Mouse (Mus musculus): ENCODE data around the gene Nipal3. TPM values are rescaled to one million over a fixed set of nuclear protein-coding genes. Genes with fewer than 3 reads are reported as not detected.

Gene Nipal3
- polyA plus RNA-seq, 1 experiment from 2014 or later, result 3.6 TPM

- peaks cover 32% of the 10 kb centered on the region for H3K4me1 ChIP-seq
- peaks cover 9% of the 10 kb centered on the region for H3K9me3 ChIP-seq (replicated peaks)
- no peaks in the 10 kb centered on the region for H3K36me3 ChIP-seq
- H3K27ac ChIP-seq, result no peak overlapping the region
- H3K4me2 ChIP-seq, result no peak overlapping the region
- no peak for ATAC-seq
- no peak overlapping the region for H3K9ac ChIP-seq
- 61% methylated on average over 3 of the region's 3 CpGs for whole genome bisulfite sequencing (ENCODE audit: insufficient replicate concordance)
- no peaks in the 10 kb centered on the region for H3K27me3 ChIP-seq (replicated peaks)
- no peak overlapping the region for H3K4me3 ChIP-seq
These were observed 5.0 kb upstream of the Nipal3 start for GRCm38 (mm10) chr4:135499831-135500230.

- no peak overlapping the region for H3K4me2 ChIP-seq
These were observed 3.3 kb upstream of the Nipal3 start for GRCm38 (mm10) chr4:135498136-135498535.

GRCm38 (mm10) chr4:135495810-135496209 lies 972 bp upstream of the Nipal3 start:
- H3K4me3 ChIP-seq, result 0 out of 2 replicates have a peak overlapping the region, but pooled peaks have one; percentile 6
- peak overlapping the region; percentile 87 for H3K4me2 ChIP-seq
- WGBS (ENCODE audit: insufficient replicate concordance), result 42% methylated on average over 18 of the region's 18 CpGs
- H3K27me3 ChIP-seq (replicated peaks), result no peaks in the 10 kb centered on the region
- peaks cover 6% of the 10 kb centered on the region for H3K9me3 ChIP-seq (replicated peaks)
- H3K36me3 ChIP-seq, result peaks cover 3% of the 10 kb centered on the region
- no peak for ATAC-seq
- no peak overlapping the region for H3K9ac ChIP-seq
- peaks cover 44% of the 10 kb centered on the region for H3K4me1 ChIP-seq
- H3K27ac ChIP-seq, result no peak overlapping the region

More at GRCm38 (mm10) chr4:135498136-135498535, 3.3 kb upstream of the Nipal3 start:
- WGBS (ENCODE audit: insufficient replicate concordance), result 76% methylated on average over 6 of the region's 6 CpGs
- no peak overlapping the region for H3K4me3 ChIP-seq
- no peak overlapping the region for H3K9ac ChIP-seq
- no peaks in the 10 kb centered on the region for H3K27me3 ChIP-seq (replicated peaks)
- ATAC-seq, result no peak
- peaks cover 9% of the 10 kb centered on the region for H3K9me3 ChIP-seq (replicated peaks)
- no peak overlapping the region for H3K27ac ChIP-seq
- H3K36me3 ChIP-seq, result no peaks in the 10 kb centered on the region
- H3K4me1 ChIP-seq, result peaks cover 38% of the 10 kb centered on the region

GRCm38 (mm10) chr4:135495397-135495791 lies 556 bp upstream of the Nipal3 start:
- no peaks in the 10 kb centered on the region for H3K27me3 ChIP-seq (replicated peaks)
- peak overlapping the region; percentile 68 for H3K4me3 ChIP-seq
- peak overlapping the region; percentile 75 for H3K9ac ChIP-seq
- peaks cover 1% of the 10 kb centered on the region; the same call in 1 of the 2 replicates for H3K9me3 ChIP-seq (replicated peaks)
- peak overlapping the region; percentile 87 for H3K4me2 ChIP-seq
- ATAC-seq, result no peak
- WGBS (ENCODE audit: insufficient replicate concordance), result 17% methylated on average over 9 of the region's 9 CpGs
- H3K4me1 ChIP-seq, result peaks cover 44% of the 10 kb centered on the region
- peaks cover 7% of the 10 kb centered on the region for H3K36me3 ChIP-seq
- H3K27ac ChIP-seq, result no peak overlapping the region

- peak overlapping the region; percentile 87 for H3K4me2 ChIP-seq
- H3K4me1 ChIP-seq, result peaks cover 33% of the 10 kb centered on the region
- H3K27me3 ChIP-seq (replicated peaks), result no peaks in the 10 kb centered on the region
- H3K9ac ChIP-seq, result peak overlapping the region; percentile 75
- ATAC-seq, result peak; percentile 48; the same call in 1 of the 2 replicates
- WGBS (ENCODE audit: insufficient replicate concordance), result 2% methylated on average over 33 of the region's 33 CpGs
- peak overlapping the region; percentile 68 for H3K4me3 ChIP-seq
- peaks cover 21% of the 10 kb centered on the region for H3K36me3 ChIP-seq
- peak overlapping the region; percentile 75 for H3K27ac ChIP-seq
- H3K9me3 ChIP-seq (replicated peaks), result no peaks in the 10 kb centered on the region
These were observed 932 bp downstream of the Nipal3 start for GRCm38 (mm10) chr4:135493691-135494520.

GRCm38 (mm10) chr4:135493271-135493670 lies 1.6 kb downstream of the Nipal3 start:
- WGBS (ENCODE audit: insufficient replicate concordance), result 28% methylated on average over 4 of the region's 4 CpGs

GRCm38 (mm10) chr4:135489256-135489655 lies 5.6 kb downstream of the Nipal3 start:
- no peak overlapping the region for H3K4me3 ChIP-seq
- ATAC-seq, result no peak
- no peak overlapping the region for H3K4me2 ChIP-seq
- H3K27me3 ChIP-seq (replicated peaks), result no peaks in the 10 kb centered on the region
- 78% methylated on average over 7 of the region's 7 CpGs for WGBS (ENCODE audit: insufficient replicate concordance)
- no peak overlapping the region for H3K9ac ChIP-seq
- H3K36me3 ChIP-seq, result peaks cover 31% of the 10 kb centered on the region
- no peaks in the 10 kb centered on the region for H3K9me3 ChIP-seq (replicated peaks)
- no peak overlapping the region for H3K27ac ChIP-seq
- peaks cover 12% of the 10 kb centered on the region for H3K4me1 ChIP-seq

More at GRCm38 (mm10) chr4:135493271-135493670, 1.6 kb downstream of the Nipal3 start:
- Histone ChIP-seq H3K36me3 (peaks cover 27% of the 10 kb centered on the region), H3K4me3 (peak overlapping the region; percentile 68), H3K27ac (peak overlapping the region; percentile 75), H3K9me3 (replicated peaks) (no peaks in the 10 kb centered on the region), H3K27me3 (replicated peaks) (no peaks in the 10 kb centered on the region), H3K4me2 (peak overlapping the region; percentile 87), H3K4me1 (peaks cover 28% of the 10 kb centered on the region), H3K9ac (peak overlapping the region; percentile 75)
- ATAC-seq, result no peak

GRCm38 (mm10) chr4:135486352-135486751 lies 8.5 kb downstream of the Nipal3 start:
- Histone ChIP-seq H3K36me3 (peaks cover 39% of the 10 kb centered on the region), H3K27ac (no peak overlapping the region), H3K4me2 (no peak overlapping the region), H3K9ac (no peak overlapping the region), H3K9me3 (replicated peaks) (no peaks in the 10 kb centered on the region), H3K4me1 (peaks cover 10% of the 10 kb centered on the region; the same call in 1 of the 2 replicates), H3K27me3 (replicated peaks) (no peaks in the 10 kb centered on the region), H3K4me3 (no peak overlapping the region)
- ATAC-seq, result no peak
- 84% methylated on average over 11 of the region's 11 CpGs for WGBS (ENCODE audit: insufficient replicate concordance)

- Histone ChIP-seq H3K4me1 (peaks cover 22% of the 10 kb centered on the region), H3K4me3 (no peak overlapping the region), H3K9me3 (replicated peaks) (no peaks in the 10 kb centered on the region), H3K36me3 (peaks cover 29% of the 10 kb centered on the region), H3K4me2 (no peak overlapping the region), H3K27ac (no peak overlapping the region), H3K27me3 (replicated peaks) (no peaks in the 10 kb centered on the region), H3K9ac (no peak overlapping the region)
- WGBS (ENCODE audit: insufficient replicate concordance), result 76% methylated on average over 10 of the region's 10 CpGs
- ATAC-seq, result no peak
These were observed 9.8 kb downstream of the Nipal3 start for GRCm38 (mm10) chr4:135485086-135485485.

GRCm38 (mm10) chr4:135480370-135480769 lies 14.5 kb downstream of the Nipal3 start:
- Histone ChIP-seq H3K9ac (no peak overlapping the region), H3K27me3 (replicated peaks) (no peaks in the 10 kb centered on the region), H3K4me1 (peaks cover 24% of the 10 kb centered on the region), H3K9me3 (replicated peaks) (no peaks in the 10 kb centered on the region), H3K27ac (no peak overlapping the region), H3K36me3 (peaks cover 14% of the 10 kb centered on the region; the same call in 1 of the 2 replicates), H3K4me3 (no peak overlapping the region), H3K4me2 (no peak overlapping the region)
- peak; percentile 73 for ATAC-seq
- 62% methylated on average over 9 of the region's 9 CpGs for WGBS (ENCODE audit: insufficient replicate concordance)

GRCm38 (mm10) chr4:135477851-135478250 lies 17.0 kb downstream of the Nipal3 start:
- Histone ChIP-seq H3K9me3 (replicated peaks) (no peaks in the 10 kb centered on the region), H3K9ac (no peak overlapping the region), H3K4me3 (no peak overlapping the region), H3K4me1 (peaks cover 14% of the 10 kb centered on the region), H3K36me3 (peaks cover 17% of the 10 kb centered on the region; the same call in 1 of the 2 replicates), H3K4me2 (no peak overlapping the region), H3K27ac (no peak overlapping the region), H3K27me3 (replicated peaks) (no peaks in the 10 kb centered on the region)
- no peak for ATAC-seq
- 83% methylated on average over 10 of the region's 10 CpGs for WGBS (ENCODE audit: insufficient replicate concordance)

- ATAC-seq, result no peak
- Histone ChIP-seq H3K4me1 (no peaks in the 10 kb centered on the region), H3K9ac (no peak overlapping the region), H3K9me3 (replicated peaks) (no peaks in the 10 kb centered on the region), H3K4me2 (no peak overlapping the region), H3K4me3 (no peak overlapping the region), H3K27ac (no peak overlapping the region), H3K36me3 (peaks cover 22% of the 10 kb centered on the region), H3K27me3 (replicated peaks) (no peaks in the 10 kb centered on the region)
- 89% methylated on average over 11 of the region's 11 CpGs for WGBS (ENCODE audit: insufficient replicate concordance)
These were observed 31.4 kb downstream of the Nipal3 start for GRCm38 (mm10) chr4:135463406-135463805.

Data from liver, embryonic 12.5 days (tissue).